Mouse (Mus musculus) myocyte (in vitro differentiated cells): ENCODE measurements around the gene Enox2.
A peak's percentile ranks its signal among the peaks of the same experiment; 100 is the strongest.

ENCODE experiments used
- MAX ChIP-seq: IDR thresholded peaks from one replicate; pipeline ENCODE4 v1.6.1; 2011; ENCODE audit warnings: low read depth, mild to moderate bottlenecking, control low read depth
- POLR2A ChIP-seq: IDR thresholded peaks from one replicate; pipeline ENCODE4 v1.6.1; 2011; ENCODE audit warnings: low read depth, mild to moderate bottlenecking, control low read depth, moderate library complexity; ENCODE audit not compliant: insufficient read length

GRCm38 (mm10) chrX:49287700-49288563, at the start of gene Enox2:
- TF ChIP-seq MAX = no peak
- peak; percentile 72 for TF ChIP-seq POLR2A
